Mouse (Mus musculus): ENCODE results near the gene Adnp.
A peak's percentile ranks its signal among the peaks of the same experiment; 100 is the strongest.

Adnp gene

GRCm38 (mm10) chr2:168206725-168207644 is at the start of gene Adnp:
Adnp (minus strand) TSS chr2:168207112.
- DNase-seq (ENCODE audit: low spot score in 2 of 2), result peak; percentile 95 to 96

- DNase-seq (ENCODE audit: low spot score in 2 of 2), result no peak
These were observed 49.6 kb upstream of the Adnp start for GRCm38 (mm10) chr2:168256506-168256905.

GRCm38 (mm10) chr2:168253822-168254221 is 46.9 kb upstream of the Adnp start:
- peak in 1 of 2 experiments; percentile 44 for DNase-seq (ENCODE audit: low spot score in 2 of 2)

- no peak for DNase-seq (ENCODE audit: low spot score in 2 of 2)
These were observed 45.9 kb upstream of the Adnp start for GRCm38 (mm10) chr2:168252639-168253292.

DNA sequence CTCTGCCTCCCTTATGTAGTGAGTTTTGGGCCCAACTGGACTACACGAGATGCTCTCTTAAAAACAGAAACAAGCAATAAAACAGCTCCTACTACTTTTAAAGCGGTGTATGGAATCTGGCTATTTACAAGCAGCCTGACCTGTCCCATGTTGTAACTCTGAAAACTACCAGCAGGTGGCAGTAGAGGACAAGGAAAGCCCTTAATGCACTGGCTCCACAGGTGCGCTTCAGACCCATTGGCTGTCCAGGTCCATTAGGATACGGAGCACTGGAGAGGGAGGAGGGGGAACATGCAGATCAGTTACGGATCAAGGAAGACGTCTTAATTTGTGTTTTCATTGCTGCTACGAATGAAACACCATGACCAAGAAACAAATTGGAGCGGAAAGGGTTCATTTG is 43.4 kb upstream of the Adnp start:
- peak; percentile 54 to 76 for DNase-seq (ENCODE audit: low spot score in 2 of 2)

GRCm38 (mm10) chr2:168248856-168249245 is 41.9 kb upstream of the Adnp start:
- DNase-seq (ENCODE audit: low spot score in 2 of 2), result no peak

- no peak for DNase-seq (ENCODE audit: low spot score in 2 of 2)
These were observed 41.4 kb upstream of the Adnp start for GRCm38 (mm10) chr2:168248167-168248855.

GRCm38 (mm10) chr2:168245571-168245970 is 38.7 kb upstream of the Adnp start:
- no peak for DNase-seq (ENCODE audit: low spot score in 2 of 2)

DNA sequence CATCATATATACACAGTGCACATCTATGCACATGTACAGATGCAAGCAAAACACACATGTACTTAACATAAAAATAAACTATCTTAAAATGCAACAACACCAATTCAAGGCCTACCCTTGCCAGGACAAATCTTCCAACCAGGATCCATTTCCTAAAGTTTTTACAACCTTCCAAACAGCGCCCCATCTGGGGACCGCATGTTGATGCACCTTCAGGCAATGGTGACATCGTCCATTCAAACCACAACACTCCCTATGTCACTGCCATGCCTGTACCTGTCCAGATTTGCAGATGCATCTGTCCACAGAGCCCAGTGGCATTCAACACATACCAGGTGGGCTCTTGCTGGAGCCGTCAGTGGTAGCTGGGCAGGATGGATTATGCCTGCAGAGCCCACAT is 36.4 kb upstream of the Adnp start:
- no peak for DNase-seq (ENCODE audit: low spot score in 2 of 2)

DNA sequence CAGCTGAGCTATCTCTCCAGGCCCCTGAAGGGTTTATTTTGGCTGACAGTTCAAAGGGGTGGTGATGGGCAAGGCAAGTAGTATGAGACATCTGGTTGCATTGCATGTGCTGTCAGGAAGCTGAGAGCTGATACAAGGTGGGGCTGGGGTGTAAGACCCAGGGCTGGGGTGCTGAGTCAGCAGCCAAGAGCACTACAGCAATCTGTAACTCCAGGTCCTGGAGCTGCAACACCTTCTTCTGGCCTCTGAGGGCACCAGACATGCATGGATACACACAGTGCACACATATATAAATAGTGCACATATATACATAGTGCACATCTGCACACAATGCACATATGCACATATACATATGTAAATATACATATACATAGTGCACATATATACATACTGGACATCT is 35.9 kb upstream of the Adnp start:
- no peak for DNase-seq (ENCODE audit: low spot score in 2 of 2)

- DNase-seq (ENCODE audit: low spot score in 2 of 2), result no peak
These were observed 31.4 kb upstream of the Adnp start for GRCm38 (mm10) chr2:168238335-168238734.

DNA sequence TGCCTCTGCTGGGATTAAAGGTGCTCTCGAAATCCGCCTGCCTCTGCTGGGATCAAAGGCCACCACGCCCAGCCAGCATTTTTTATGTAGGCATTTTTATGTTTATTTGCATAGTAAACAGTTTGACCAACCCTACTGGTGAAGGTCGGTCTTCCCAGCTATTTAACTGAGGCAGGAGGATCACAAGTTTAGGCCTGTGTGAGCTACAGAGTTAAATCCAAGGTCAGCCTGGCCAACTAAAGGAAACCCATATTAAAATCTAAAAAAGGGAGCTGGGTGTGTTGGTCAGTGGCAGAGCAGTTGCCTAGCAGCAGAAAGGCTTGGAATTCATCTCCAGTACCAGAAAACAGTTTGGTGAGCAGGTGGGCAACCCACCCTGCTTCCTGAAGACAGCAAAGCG is 26.4 kb upstream of the Adnp start:
- DNase-seq (ENCODE audit: low spot score in 2 of 2), result no peak

GRCm38 (mm10) chr2:168231471-168231829 is 24.5 kb upstream of the Adnp start:
- DNase-seq (ENCODE audit: low spot score in 2 of 2), result no peak

GRCm38 (mm10) chr2:168230773-168231470 is 24.0 kb upstream of the Adnp start:
- DNase-seq (ENCODE audit: low spot score in 2 of 2), result peak in 1 of 2 experiments; percentile 35

DNA sequence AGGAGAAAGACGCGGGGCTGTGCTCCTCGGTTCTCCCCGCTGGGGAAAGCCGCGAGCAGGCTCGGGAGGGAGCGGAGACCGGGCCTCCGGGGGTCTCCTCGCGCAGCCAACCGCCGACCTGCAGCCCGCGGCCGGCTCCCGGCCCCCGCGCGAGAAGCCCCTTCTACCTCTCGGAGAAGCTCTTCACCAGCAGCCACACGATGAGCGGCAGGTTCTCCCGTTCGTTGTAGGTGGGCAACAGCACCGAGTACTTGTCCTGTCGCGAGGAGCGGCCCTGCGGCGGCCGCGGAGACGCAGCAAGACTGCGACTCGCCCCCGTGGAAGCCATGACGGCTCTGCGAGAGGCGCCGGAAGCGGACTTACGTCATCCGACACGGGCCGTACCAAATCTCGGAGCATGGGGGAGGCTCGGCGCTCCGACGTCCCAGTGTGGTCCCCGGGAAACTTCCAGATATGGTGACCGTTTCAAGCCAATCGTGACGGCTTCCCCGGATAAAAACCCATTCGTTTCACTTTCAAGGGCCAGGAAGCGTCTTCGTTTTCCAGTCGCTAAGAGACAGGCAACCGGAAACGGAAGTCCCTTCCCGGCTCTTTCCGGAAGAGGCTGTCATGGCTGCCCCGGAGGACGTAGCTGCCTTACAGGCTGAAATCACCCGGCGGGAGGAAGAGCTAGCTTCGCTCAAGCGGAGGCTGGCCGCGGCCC is 23.3 kb upstream of the Adnp start, which contains the start of the genes Gm20716, Dpm1 and Mocs3:
Gene Gm20716 (minus strand): TSS at position 339 of the 703 bp plus-strand sequence.
Gene Dpm1 (minus strand): TSS at position 566 of the 703 bp plus-strand sequence.
Gene Mocs3 (plus strand): TSS at position 597 of the 703 bp plus-strand sequence.
- peak; percentile 80 to 88 for DNase-seq (ENCODE audit: low spot score in 2 of 2)

DNA sequence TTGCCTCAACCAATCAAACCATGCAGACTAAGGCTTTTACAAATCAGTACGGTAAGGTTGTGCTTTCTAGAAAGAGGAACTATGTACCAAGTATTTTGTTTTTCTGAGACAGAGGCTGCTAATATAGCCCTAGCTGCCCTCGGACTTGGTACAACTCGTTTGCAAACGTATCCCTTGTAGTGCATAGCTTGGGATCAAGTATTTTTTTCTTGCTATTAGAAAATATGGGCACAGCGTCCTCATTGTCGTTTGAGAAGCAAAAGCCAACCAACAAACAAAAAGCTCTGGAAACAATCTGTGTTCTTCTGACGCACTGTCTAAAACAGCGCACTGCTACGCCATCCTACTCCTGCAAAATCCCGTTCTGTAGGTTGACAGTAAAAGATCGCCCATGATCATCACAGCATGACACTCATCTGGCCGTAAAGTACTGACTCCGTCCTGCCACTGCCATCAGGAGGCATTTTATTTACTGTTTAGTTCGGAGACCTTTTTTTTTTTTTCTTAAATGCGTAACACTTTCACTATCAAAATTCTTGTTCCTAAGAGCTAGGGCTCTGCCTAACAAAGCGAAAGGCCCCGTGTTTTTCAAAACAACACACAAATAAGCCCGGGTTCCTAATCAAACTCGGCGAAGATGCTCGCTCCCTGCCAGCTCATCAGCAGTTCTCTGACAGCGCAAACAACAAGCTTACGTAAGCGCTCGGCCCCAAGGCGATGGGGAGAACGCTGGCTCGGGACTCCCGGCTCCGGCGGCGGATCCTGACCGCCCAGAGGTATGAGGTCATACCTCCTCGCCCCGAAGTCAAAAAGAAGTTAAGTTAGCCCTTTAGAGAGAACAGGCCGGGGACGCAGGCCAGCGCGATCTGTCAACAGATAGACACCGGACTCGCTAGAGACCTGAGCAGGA is 22.5 kb upstream of the Adnp start:
- DNase-seq (ENCODE audit: low spot score in 2 of 2), result peak in 1 of 2 experiments; percentile 34

GRCm38 (mm10) chr2:168223326-168223725 is 16.4 kb upstream of the Adnp start:
- DNase-seq (ENCODE audit: low spot score in 2 of 2), result no peak

GRCm38 (mm10) chr2:168213788-168214397 is 7.0 kb upstream of the Adnp start:
- DNase-seq (ENCODE audit: low spot score in 2 of 2), result no peak

DNA sequence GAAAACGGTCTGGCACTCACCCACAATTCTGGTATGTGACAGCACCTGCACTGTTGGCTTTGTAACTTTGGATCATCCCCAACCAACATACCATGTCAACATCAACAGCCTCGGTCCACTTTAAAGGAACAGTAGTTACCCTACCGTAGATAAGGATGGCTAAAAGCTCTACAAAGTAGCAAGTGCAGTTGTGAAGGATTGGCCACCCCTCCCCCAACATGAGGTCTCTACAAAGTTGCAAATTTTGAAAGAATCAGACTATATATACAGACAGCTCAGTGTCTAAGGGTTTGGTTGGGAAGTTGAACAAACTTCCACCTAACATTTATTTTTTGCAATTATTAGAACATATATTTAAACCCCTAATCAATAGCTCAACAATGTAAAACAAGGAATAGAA is 971 bp upstream of the Adnp start:
- DNase-seq (ENCODE audit: low spot score in 2 of 2), result peak in 1 of 2 experiments; percentile 25
